Comparison of ENCODE assay signal across 23 mouse cellular contexts in genomic region chr17:78772317-78772716, GRCm38 (mm10). TPM values are rescaled to one million over a fixed set of nuclear protein-coding genes. Genes with fewer than 3 reads are reported as not detected.
DNase-seq lines count a peak whose midpoint lies in the region; ATAC-seq and TF ChIP-seq lines count a peak whose summit lies in the region.
"Had no signal": no experiment of that assay in that cellular context is flagged by ENCODE, and none has a peak within 500 bp of the region (broad histone marks: within the 10 kb centered on the region; RNA-seq: fewer than 3 reads in every experiment).

No protein-coding gene starts in this region.

- TF ChIP-seq CTCF in MEL (IDR thresholded peaks at IDR 0.05 in 2 of 3, conservative IDR thresholded peaks at IDR 0.05 in 1 of 3; ENCODE audit: control insufficient read depth in 1 of 3, insufficient read depth in 1 of 3, low read depth in 2 of 3, low read length in 3 of 3, poor library complexity in 1 of 3, severe bottlenecking in 1 of 3) = no peak
- TF ChIP-seq CTCF in cerebellum, adult 2 months (IDR thresholded peaks at IDR 0.05; ENCODE audit: borderline replicate concordance, insufficient read depth, low read depth, low read length) = no peak

- no peaks in the 10 kb centered on the region for H3K27me3 ChIP-seq in heart, embryonic 13.5 days (replicated peaks)
- H3K27me3 ChIP-seq in heart, embryonic 10.5 days (ENCODE audit: insufficient read depth, poor library complexity, severe bottlenecking) = no peaks in the 10 kb centered on the region
- H3K27me3 ChIP-seq in MEL (ENCODE audit: control insufficient read depth in 1 of 2, insufficient read depth in 2 of 2, low read length in 2 of 2) = no peaks in the 10 kb centered on the region
- no peaks in the 10 kb centered on the region for H3K27me3 ChIP-seq in cerebellum, adult 2 months (ENCODE audit: control insufficient read depth, insufficient read depth, low read length)
- H3K27me3 ChIP-seq: embryonic facial prominence, embryonic 13.5 days; embryonic facial prominence, embryonic 15.5 days; forebrain, embryonic 12.5 days; Patski had no signal

- H3K27ac ChIP-seq in heart, embryonic 13.5 days (replicated peaks) = 0 out of 2 replicates have a peak overlapping the region, but pooled peaks have one; percentile 95
- H3K27ac ChIP-seq in heart, embryonic 10.5 days = no peak overlapping the region
- H3K27ac ChIP-seq in MEL (ENCODE audit: control insufficient read depth, low read depth, low read length) = no peak overlapping the region
- H3K27ac ChIP-seq in cerebellum, adult 2 months (ENCODE audit: insufficient read depth, low read length) = no peak overlapping the region
- H3K27ac ChIP-seq: embryonic facial prominence, embryonic 13.5 days; embryonic facial prominence, embryonic 15.5 days; forebrain, embryonic 10.5 days; forebrain, embryonic 12.5 days had no signal

- no peak; a peak in 1 of 4 replicates for TF ChIP-seq EP300 in MEL (IDR thresholded peaks at IDR 0.05; ENCODE audit: low read depth in 1 of 2, low read length in 2 of 2)

- no peak overlapping the region for H3K4me3 ChIP-seq in heart, embryonic 13.5 days
- H3K4me3 ChIP-seq in heart, embryonic 10.5 days = no peak overlapping the region
- H3K4me3 ChIP-seq in MEL (ENCODE audit: control insufficient read depth in 1 of 2, insufficient read depth in 1 of 2, low read depth in 2 of 2, low read length in 2 of 2) = no peak overlapping the region
- no peak overlapping the region for H3K4me3 ChIP-seq in cerebellum, adult 2 months (replicated peaks; ENCODE audit: insufficient read depth, low read depth, low read length)
- H3K4me3 ChIP-seq: embryonic facial prominence, embryonic 13.5 days; embryonic facial prominence, embryonic 15.5 days; erythroblast, embryonic 14.5 days; forebrain, embryonic 10.5 days; forebrain, embryonic 12.5 days had no signal

- H3K4me1 ChIP-seq in heart, embryonic 13.5 days = peaks cover 40% of the 10 kb centered on the region
- H3K4me1 ChIP-seq in heart, embryonic 10.5 days = peaks cover 41% of the 10 kb centered on the region
- peaks cover 0 to 6% of the 10 kb centered on the region in 2 experiments; a peak in 2 of 4 replicates for H3K4me1 ChIP-seq in MEL (ENCODE audit: control insufficient read depth in 1 of 2, insufficient read depth in 2 of 2, low read length in 2 of 2)
- H3K4me1 ChIP-seq in cerebellum, adult 2 months (ENCODE audit: control insufficient read depth, insufficient read depth, low read length) = no peaks in the 10 kb centered on the region
- H3K4me1 ChIP-seq: embryonic facial prominence, embryonic 13.5 days; embryonic facial prominence, embryonic 15.5 days; forebrain, embryonic 10.5 days; forebrain, embryonic 12.5 days had no signal

- no peak for ATAC-seq in heart, embryonic 13.5 days (ENCODE audit: extremely low read depth, insufficient number of reproducible peaks, low FRiP score, low TSS enrichment)
- ATAC-seq in megakaryocyte-erythroid progenitor cell, adult 5-6 weeks (replicated peaks; ENCODE audit: low FRiP score, low TSS enrichment, poor library complexity, severe bottlenecking) = peak; percentile 51; the same call in 1 of the 2 replicates
- ATAC-seq: activated CD4-positive, CD25-positive, alpha-beta regulatory T cell, adult 4 months; forebrain, embryonic 14.5 days; forebrain, embryonic 16.5 days; Patski had no signal

- peaks cover 30% of the 10 kb centered on the region for H3K36me3 ChIP-seq in heart, embryonic 13.5 days
- peaks cover 12% of the 10 kb centered on the region for H3K36me3 ChIP-seq in heart, embryonic 10.5 days
- H3K36me3 ChIP-seq in MEL (ENCODE audit: control insufficient read depth in 1 of 2, insufficient read depth in 2 of 2, low read length in 2 of 2) = peaks cover 0 to 2% of the 10 kb centered on the region in 2 experiments

- TF ChIP-seq POLR2A in MEL (IDR thresholded peaks at IDR 0.05; ENCODE audit: control insufficient read depth in 1 of 2, insufficient read depth in 1 of 2, low read depth in 1 of 2, low read length in 2 of 2, poor library complexity in 1 of 2) = no peak
- TF ChIP-seq POLR2A in cerebellum, adult 2 months (IDR thresholded peaks at IDR 0.05; ENCODE audit: borderline replicate concordance, insufficient read depth, low read length) = no peak

- H3K79me2 ChIP-seq in MEL (ENCODE audit: control insufficient read depth, insufficient read depth, low read length, poor library complexity) = no peaks in the 10 kb centered on the region

- TF ChIP-seq RAD21 in MEL (IDR thresholded peaks at IDR 0.05; ENCODE audit: low read depth, low read length) = no peak

- H3K4me2 ChIP-seq in heart, embryonic 13.5 days = no peak overlapping the region
- H3K4me2 ChIP-seq: embryonic facial prominence, embryonic 13.5 days; embryonic facial prominence, embryonic 15.5 days; forebrain, embryonic 12.5 days had no signal

- no peak for DNase-seq in heart, embryonic 10.5 days (ENCODE audit: low spot score)
- peak; percentile 17 for DNase-seq in MEL (ENCODE audit: low read depth, low spot score)
- DNase-seq in cerebellum, adult 2 months = no peak
- DNase-seq: adrenal gland, adult 8-10 months; adrenal gland, postnatal 14 days; adrenal gland, postnatal 36 days; cerebellum, adult 11-12 months; cerebellum, adult 8-10 months; cerebellum, adult 9-11 months; cerebellum, postnatal 14 days; cerebellum, postnatal 36 days; embryo, embryonic 11 days had no signal

- WGBS in heart, embryonic 13.5 days = 67% methylated on average over 2 of the region's 2 CpGs
- 77% methylated on average over 2 of the region's 2 CpGs for WGBS in heart, embryonic 10.5 days
- WGBS in cerebellum, adult 2 months = 92% methylated on average over 2 of the region's 2 CpGs

- no peak overlapping the region for H3K9ac ChIP-seq in heart, embryonic 13.5 days
- H3K9ac ChIP-seq in MEL (ENCODE audit: control insufficient read depth, low read depth, low read length, poor library complexity, severe bottlenecking) = no peak overlapping the region
- H3K9ac ChIP-seq: embryonic facial prominence, embryonic 13.5 days; embryonic facial prominence, embryonic 15.5 days; forebrain, embryonic 12.5 days had no signal

- no peaks in the 10 kb centered on the region for H3K9me3 ChIP-seq in heart, embryonic 13.5 days
- no peaks in the 10 kb centered on the region for H3K9me3 ChIP-seq in heart, embryonic 10.5 days
- H3K9me3 ChIP-seq in MEL (replicated peaks; ENCODE audit: insufficient read depth, low read length) = no peaks in the 10 kb centered on the region
- H3K9me3 ChIP-seq: embryonic facial prominence, embryonic 13.5 days; embryonic facial prominence, embryonic 15.5 days; forebrain, embryonic 10.5 days; forebrain, embryonic 12.5 days had no signal

TF ChIP-seq in MEL, 35 proteins besides CTCF, POLR2A, EP300 and RAD21:
- TF ChIP-seq MEF2A (IDR thresholded peaks at IDR 0.05; ENCODE audit: extremely low read depth, insufficient replicate concordance, low read depth, low read length, poor library complexity, severe bottlenecking) (no peak), NELFE (IDR thresholded peaks at IDR 0.05; ENCODE audit: low read depth, low read length) (no peak), ELF1 (IDR thresholded peaks at IDR 0.05; ENCODE audit: low read depth, low read length) (no peak), ZKSCAN1 (IDR thresholded peaks at IDR 0.05; ENCODE audit: low read depth, low read length) (no peak), CHD1 (IDR thresholded peaks at IDR 0.05; ENCODE audit: low read depth, low read length) (no peak), BHLHE40 (IDR thresholded peaks at IDR 0.05; ENCODE audit: borderline replicate concordance, low read depth, low read length) (no peak), GABPA (IDR thresholded peaks at IDR 0.05; ENCODE audit: low read depth, low read length) (no peak), CHD2 (IDR thresholded peaks at IDR 0.05; ENCODE audit: low read length) (no peak), POLR2AphosphoS2 (IDR thresholded peaks at IDR 0.05; ENCODE audit: low read length) (no peak), ZMIZ1 (IDR thresholded peaks at IDR 0.05; ENCODE audit: low read depth, low read length) (no peak), SMC3 (IDR thresholded peaks at IDR 0.05; ENCODE audit: low read depth, low read length) (no peak), MAX (IDR thresholded peaks at IDR 0.05; ENCODE audit: low read length) (peak; percentile 15; the same call in 1 of the 2 replicates), SIN3A (IDR thresholded peaks at IDR 0.05; ENCODE audit: low read length) (no peak), POLR2AphosphoS5 (IDR thresholded peaks at IDR 0.05; ENCODE audit: borderline replicate concordance, low read depth, low read length) (no peak), TBP (IDR thresholded peaks at IDR 0.05; ENCODE audit: low read depth, low read length) (no peak), NRF1 (IDR thresholded peaks at IDR 0.05; ENCODE audit: insufficient read depth, low read depth, low read length, poor library complexity, severe bottlenecking) (no peak), JUND (IDR thresholded peaks at IDR 0.05; ENCODE audit: low read depth, low read length) (no peak), USF1 (IDR thresholded peaks at IDR 0.05; ENCODE audit: low read depth, low read length) (no peak), MXI1 (IDR thresholded peaks at IDR 0.05; ENCODE audit: low read depth, low read length) (peak; percentile 41; the same call in 1 of the 2 replicates), MYC (IDR thresholded peaks at IDR 0.05; ENCODE audit: low read depth, low read length) (no peak), GATA1 (IDR thresholded peaks at IDR 0.05; ENCODE audit: low read depth, low read length) (0 out of 2 replicates have a peak, but pooled peaks have one; percentile 4), ETS1 (IDR thresholded peaks at IDR 0.05; ENCODE audit: low read depth, low read length) (peak; percentile 63; the same call in 1 of the 2 replicates), MAZ (IDR thresholded peaks at IDR 0.05; ENCODE audit: low read depth, low read length) (no peak), HCFC1 (IDR thresholded peaks at IDR 0.05; ENCODE audit: low read depth, low read length) (no peak)
TF ChIP-seq in MEL: peak in this region for 4.

RNA-seq across cellular contexts. Expression of gene Strn, which starts 35.3 kb away (rescaled TPM):
- polyA plus RNA-seq in heart, embryonic 13.5 days (2015; fragmentation: Nextera tagmentation; extraction: Ambion mirVana) = 10.3 and 11.0 TPM in 2 replicates
- polyA plus RNA-seq in heart, embryonic 10.5 days (2016; fragmentation: Nextera tagmentation; extraction: Ambion mirVana) = 8.5 and 12.6 TPM in 2 replicates
- 10.2 and 13.4 TPM in 2 replicates for total RNA-seq in MEL (2012; rRNA removed)
- polyA plus RNA-seq in MEL (2012; ENCODE audit: insufficient read depth in 1 of 2, insufficient read length in 2 of 2, low read depth in 1 of 2, low replicate concordance in 2 of 2, missing spikeins in 1 of 2) = 10 to 100 TPM in 1 of 2 experiments, not detected in 1; 13.9 TPM
- total RNA-seq in megakaryocyte-erythroid progenitor cell, adult 5-6 weeks (2014; fragmentation: Nextera tagmentation) = 13.7 and 15.9 TPM in 2 replicates
- total RNA-seq in megakaryocyte-erythroid progenitor cell, adult 5-6 weeks (2017) = 19.6 and 28.1 TPM in 2 replicates
- 24.6 and 25.0 TPM in 2 replicates for polyA plus RNA-seq in cerebellum, adult 2 months (2012; rRNA removed)
